Mouse (Mus musculus): ENCODE data around the gene Gm20696. TPM values are rescaled to one million over a fixed set of nuclear protein-coding genes. Genes with fewer than 3 reads are reported as not detected.

Gene Gm20696
- total and polyA plus RNA-seq, 2 experiments from 2014 or later: 2.5 to 3.6 TPM

GRCm38 (mm10) chr6:99319415-99320405 lies 346.9 kb downstream of the Gm20696 start:
- H3K9ac ChIP-seq (replicated peaks; ENCODE audit: low read length): no peak overlapping the region
- no peaks in the 10 kb centered on the region for H3K36me3 ChIP-seq (ENCODE audit: insufficient read depth, low read length)
- no peak overlapping the region for H3K4me3 ChIP-seq (ENCODE audit: low read length)
- H3K27ac ChIP-seq: no peak overlapping the region
- H3K4me2 ChIP-seq (ENCODE audit: low read depth, low read length): no peak overlapping the region
- DNase-seq (ENCODE audit: low spot score) (no peak), ATAC-seq (no peak)
- no peaks in the 10 kb centered on the region for H3K9me3 ChIP-seq (ENCODE audit: low read length)
- WGBS: 50% methylated on average over 19 of the region's 19 CpGs
- no peaks in the 10 kb centered on the region for H3K4me1 ChIP-seq (ENCODE audit: insufficient read depth, low read length)
- H3K27me3 ChIP-seq (ENCODE audit: insufficient read depth, low read length): no peaks in the 10 kb centered on the region
- no peak for TF ChIP-seq CTCF (IDR thresholded peaks at IDR 0.05; ENCODE audit: low read depth)

GRCm38 (mm10) chr6:99314746-99315145 lies 351.9 kb downstream of the Gm20696 start:
- Histone ChIP-seq H3K4me1 (ENCODE audit: insufficient read depth, low read length) (no peaks in the 10 kb centered on the region), H3K27ac (no peak overlapping the region), H3K36me3 (ENCODE audit: insufficient read depth, low read length) (no peaks in the 10 kb centered on the region), H3K9me3 (ENCODE audit: low read length) (no peaks in the 10 kb centered on the region), H3K27me3 (ENCODE audit: insufficient read depth, low read length) (no peaks in the 10 kb centered on the region), H3K4me2 (ENCODE audit: low read depth, low read length) (no peak overlapping the region), H3K9ac (replicated peaks; ENCODE audit: low read length) (no peak overlapping the region), H3K4me3 (ENCODE audit: low read length) (no peak overlapping the region)
- no peak for ATAC-seq
- DNase-seq (ENCODE audit: low spot score): no peak
- no peak for TF ChIP-seq CTCF (IDR thresholded peaks at IDR 0.05; ENCODE audit: low read depth)
- 55% methylated on average over 3 of the region's 3 CpGs for WGBS

DNA sequence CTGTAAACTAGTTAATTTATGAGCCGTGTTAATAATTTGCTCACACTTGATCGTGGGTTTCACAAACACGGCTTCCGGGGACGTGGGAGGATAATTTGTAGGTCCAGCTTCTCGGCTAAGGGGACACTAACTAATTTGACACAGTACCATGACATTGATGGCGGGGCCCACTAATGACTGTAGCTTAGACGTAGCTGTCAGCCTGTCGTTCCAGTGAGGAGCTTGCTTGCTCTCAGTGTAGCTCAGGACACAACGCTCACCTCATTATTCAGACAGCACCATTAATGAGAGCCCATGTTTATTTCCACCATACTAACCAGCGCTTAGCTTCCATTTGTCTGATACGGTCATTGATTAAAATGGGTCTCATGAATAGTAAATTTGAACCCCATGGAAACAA lies 356.1 kb downstream of the Gm20696 start:
- 39% methylated on average over 12 of the region's 12 CpGs for WGBS

DNA sequence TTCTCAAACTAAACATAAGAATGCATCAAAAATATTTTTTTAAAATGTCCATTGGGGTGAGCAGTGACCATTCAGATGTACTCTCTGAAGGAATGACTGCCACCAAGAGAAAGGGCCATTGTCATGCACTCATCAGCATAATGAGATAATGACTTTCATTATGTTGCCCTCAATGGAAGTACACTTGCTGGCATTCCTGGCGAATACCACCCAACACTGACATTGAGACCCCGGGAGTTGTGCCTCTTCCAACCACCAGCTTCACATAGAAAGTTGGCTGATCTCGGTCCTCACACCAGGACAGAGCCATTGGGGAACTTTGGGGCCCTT lies 356.5 kb downstream of the Gm20696 start:
- H3K4me3 ChIP-seq (ENCODE audit: low read length): no peak overlapping the region
- WGBS: 23% methylated on average over 3 of the region's 3 CpGs
- no peaks in the 10 kb centered on the region for H3K9me3 ChIP-seq (ENCODE audit: low read length)
- ATAC-seq (no peak), DNase-seq (ENCODE audit: low spot score) (no peak)
- no peak overlapping the region for H3K27ac ChIP-seq
- no peak overlapping the region for H3K4me2 ChIP-seq (ENCODE audit: low read depth, low read length)
- no peaks in the 10 kb centered on the region for H3K4me1 ChIP-seq (ENCODE audit: insufficient read depth, low read length)
- no peak overlapping the region for H3K9ac ChIP-seq (replicated peaks; ENCODE audit: low read length)
- no peaks in the 10 kb centered on the region for H3K27me3 ChIP-seq (ENCODE audit: insufficient read depth, low read length)
- no peak for TF ChIP-seq CTCF (IDR thresholded peaks at IDR 0.05; ENCODE audit: low read depth)
- H3K36me3 ChIP-seq (ENCODE audit: insufficient read depth, low read length): no peaks in the 10 kb centered on the region

More for the DNA sequence above, 356.1 kb downstream of the Gm20696 start:
- no peak for ATAC-seq
- Histone ChIP-seq H3K4me3 (ENCODE audit: low read length) (no peak overlapping the region), H3K4me1 (ENCODE audit: insufficient read depth, low read length) (no peaks in the 10 kb centered on the region), H3K27ac (no peak overlapping the region), H3K27me3 (ENCODE audit: insufficient read depth, low read length) (no peaks in the 10 kb centered on the region), H3K4me2 (ENCODE audit: low read depth, low read length) (no peak overlapping the region), H3K9ac (replicated peaks; ENCODE audit: low read length) (no peak overlapping the region), H3K36me3 (ENCODE audit: insufficient read depth, low read length) (no peaks in the 10 kb centered on the region), H3K9me3 (ENCODE audit: low read length) (no peaks in the 10 kb centered on the region)
- TF ChIP-seq CTCF (IDR thresholded peaks at IDR 0.05; ENCODE audit: low read depth): no peak
- no peak for DNase-seq (ENCODE audit: low spot score)

GRCm38 (mm10) chr6:99309466-99310170 lies 357.0 kb downstream of the Gm20696 start:
- no peak overlapping the region for H3K27ac ChIP-seq
- 68% methylated on average over 14 of the region's 14 CpGs for WGBS
- no peak overlapping the region for H3K9ac ChIP-seq (replicated peaks; ENCODE audit: low read length)
- ATAC-seq (no peak), DNase-seq (ENCODE audit: low spot score) (no peak)
- no peak overlapping the region for H3K4me2 ChIP-seq (ENCODE audit: low read depth, low read length)
- no peak for TF ChIP-seq CTCF (IDR thresholded peaks at IDR 0.05; ENCODE audit: low read depth)
- no peaks in the 10 kb centered on the region for H3K9me3 ChIP-seq (ENCODE audit: low read length)
- no peaks in the 10 kb centered on the region for H3K27me3 ChIP-seq (ENCODE audit: insufficient read depth, low read length)
- H3K4me1 ChIP-seq (ENCODE audit: insufficient read depth, low read length): no peaks in the 10 kb centered on the region
- H3K4me3 ChIP-seq (ENCODE audit: low read length): no peak overlapping the region
- H3K36me3 ChIP-seq (ENCODE audit: insufficient read depth, low read length): no peaks in the 10 kb centered on the region

DNA sequence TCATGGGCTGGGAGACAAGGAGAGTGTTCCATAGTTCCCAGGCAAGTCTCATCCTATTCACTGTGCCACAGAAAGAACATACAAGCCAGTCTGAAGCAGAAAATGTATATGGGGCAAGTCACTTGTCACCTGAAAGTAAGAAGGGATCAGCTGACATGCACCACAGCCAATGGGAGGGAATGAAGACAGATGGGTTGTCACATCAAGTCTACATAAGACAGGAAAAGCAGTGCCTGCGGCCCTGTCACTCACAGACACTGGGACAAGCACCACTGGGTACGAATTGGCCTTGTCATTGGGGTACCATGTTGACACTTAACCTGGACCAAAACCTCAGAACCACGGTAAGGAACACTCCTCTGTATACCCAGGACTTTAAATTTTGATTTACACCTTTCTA lies 360.8 kb downstream of the Gm20696 start:
- ATAC-seq: no peak
- no peaks in the 10 kb centered on the region for H3K9me3 ChIP-seq (ENCODE audit: low read length)
- H3K36me3 ChIP-seq (ENCODE audit: insufficient read depth, low read length): no peaks in the 10 kb centered on the region
- no peaks in the 10 kb centered on the region for H3K4me1 ChIP-seq (ENCODE audit: insufficient read depth, low read length)
- no peak overlapping the region for H3K4me3 ChIP-seq (ENCODE audit: low read length)
- no peak overlapping the region for H3K9ac ChIP-seq (replicated peaks; ENCODE audit: low read length)
- no peak overlapping the region for H3K4me2 ChIP-seq (ENCODE audit: low read depth, low read length)
- TF ChIP-seq CTCF (IDR thresholded peaks at IDR 0.05; ENCODE audit: low read depth): no peak
- no peaks in the 10 kb centered on the region for H3K27me3 ChIP-seq (ENCODE audit: insufficient read depth, low read length)
- DNase-seq (ENCODE audit: low spot score): no peak
- no peak overlapping the region for H3K27ac ChIP-seq
- 91% methylated on average over 3 of the region's 3 CpGs for WGBS

Data from hindbrain, postnatal 0 days (tissue).